Mouse (Mus musculus) small intestine, adult 2 months (tissue): ENCODE measurements around the gene Kat6b. TPM values are rescaled to one million over a fixed set of nuclear protein-coding genes. Genes with fewer than 3 reads are reported as not detected.

Experiments used
- H3K27ac ChIP-seq: fragments of 200-500 bp; 2 replicates; pipeline ENCODE4 v1.5.1; 2012; ENCODE audit warnings: low read depth, low read length, control low read depth, inconsistent platforms; ENCODE audit not compliant: insufficient read depth
- H3K27me3 ChIP-seq: fragments of 200-500 bp; 2 replicates; pipeline ENCODE4 v1.6.1; 2012; ENCODE audit warnings: mild to moderate bottlenecking, moderate library complexity, low read length, inconsistent platforms; ENCODE audit not compliant: control insufficient read depth, insufficient read depth
- H3K36me3 ChIP-seq: fragments of 200-500 bp; 2 replicates; pipeline ENCODE4 v1.6.1; 2012; ENCODE audit warnings: mild to moderate bottlenecking, low read length, control low read depth, inconsistent platforms; ENCODE audit not compliant: control insufficient read depth, insufficient read depth
- H3K4me1 ChIP-seq: fragments of 200-500 bp; 2 replicates; pipeline ENCODE4 v1.6.1; 2012; ENCODE audit warnings: low read length, inconsistent platforms, mixed read lengths; ENCODE audit not compliant: control insufficient read depth, insufficient read depth, insufficient read length
- H3K4me3 ChIP-seq: fragments of 200-500 bp; 2 replicates; pipeline ENCODE4 v1.5.1; 2012; ENCODE audit warnings: low read depth, mild to moderate bottlenecking, control low read depth, inconsistent platforms, low read length, moderate library complexity
- CTCF ChIP-seq: fragments of 200-500 bp; IDR thresholded peaks from 2 replicates; pipeline ENCODE4 v1.5.1; 2012; ENCODE audit warnings: low read depth, mild to moderate bottlenecking, control low read depth, inconsistent platforms, low read length, moderate library complexity, mixed read lengths; ENCODE audit not compliant: insufficient replicate concordance, insufficient read length; ENCODE audit errors: extremely low read depth
- POLR2A ChIP-seq: fragments of 200-500 bp; IDR thresholded peaks from 2 replicates; pipeline ENCODE4 v1.6.1; 2012; ENCODE audit warnings: low read depth, mild to moderate bottlenecking, control low read depth, inconsistent platforms, low read length, moderate library complexity
- WGBS: fragments of 180-500 bp; shearing (Covaris S2); methylation state at CpG from one replicate; pipeline ENCODE4 v1.1.7; 2018; 5-methylcytosine and 5-hydroxymethylcytosine counted together
- polyA plus RNA-seq: library from polyadenylated mRNA; depleted of rRNA; stranded (reverse); fragments of >200 nt; gene quantifications from 2 replicates; pipeline ENCODE4 v1.2.3, GENCODE M21; 2012

Gene Kat6b
- polyA plus RNA-seq, 1 experiment = 8.3 TPM

DNA sequence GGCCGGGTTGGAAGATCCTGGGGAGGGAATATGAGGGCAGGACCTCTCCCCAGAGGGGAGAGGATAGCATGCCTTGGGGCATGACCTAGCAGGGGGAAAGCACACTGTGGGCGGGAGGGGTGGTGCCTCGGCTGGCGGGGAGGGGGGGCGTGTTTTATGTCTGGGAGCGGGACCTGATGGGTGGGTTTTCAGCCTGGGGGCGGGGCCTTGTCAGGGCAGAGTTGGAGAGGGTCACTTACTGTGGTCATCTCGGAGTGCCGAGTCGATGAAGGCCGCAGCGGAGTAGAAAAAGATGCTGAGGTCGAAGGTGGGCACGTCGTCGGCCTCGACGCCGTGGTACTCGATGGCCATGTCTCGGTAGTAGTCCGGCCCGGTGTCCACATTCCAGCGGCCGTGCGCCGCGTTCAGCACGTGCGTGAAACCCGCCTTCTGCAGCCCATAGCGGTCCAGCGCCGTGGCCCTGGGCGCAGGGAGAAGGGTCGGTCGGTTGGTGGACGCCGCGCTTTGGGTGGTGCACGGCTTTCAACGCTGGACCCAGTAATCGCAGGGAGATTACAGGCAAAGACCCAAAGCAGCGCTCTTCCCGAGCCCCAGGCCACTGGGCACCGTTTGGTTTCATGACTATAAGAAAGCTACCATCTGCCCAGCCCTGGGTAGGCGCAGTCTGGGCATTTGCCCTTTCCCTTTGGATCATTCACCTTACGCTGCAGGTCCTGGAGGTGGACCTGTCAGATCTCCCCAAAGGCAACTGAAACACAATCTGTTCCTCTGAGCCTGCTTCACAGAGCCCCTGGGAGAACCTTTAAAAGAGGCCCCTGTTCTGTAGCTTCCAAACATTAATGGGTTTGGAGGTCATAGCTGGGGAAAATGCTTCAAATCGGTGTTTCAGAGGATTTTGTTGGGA is 205.4 kb downstream of the Kat6b start:
- no peak for TF ChIP-seq CTCF
- WGBS = 18% methylated on average over 49 of the region's 49 CpGs
- Histone ChIP-seq H3K36me3 (no peaks in the 10 kb centered on the region), H3K27me3 (no peaks in the 10 kb centered on the region), H3K4me3 (peak overlapping the region; percentile 20), H3K27ac (no peak overlapping the region), H3K4me1 (peaks cover 3% of the 10 kb centered on the region; the same call in 1 of the 2 replicates)

DNA sequence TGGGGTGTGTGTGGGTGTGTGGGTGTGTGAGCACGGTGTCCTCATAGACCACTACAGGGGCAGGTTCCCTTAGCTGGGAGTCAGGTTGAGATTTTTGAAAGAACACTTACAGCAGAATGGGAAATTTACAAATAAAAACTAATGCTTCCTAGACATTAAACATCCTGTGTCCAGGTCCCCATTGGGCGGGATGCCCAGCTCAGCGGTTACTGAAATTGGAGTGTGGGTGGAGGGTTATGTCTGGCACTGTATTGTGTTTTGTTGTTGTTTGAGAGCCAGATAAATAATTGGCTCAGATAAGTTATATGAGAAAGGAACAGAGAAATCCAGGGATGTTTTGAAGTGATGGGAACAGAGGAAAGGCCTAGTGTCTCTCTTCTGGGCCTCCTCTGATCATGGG is 209.8 kb downstream of the Kat6b start:
- TF ChIP-seq CTCF (no peak), POLR2A (no peak)
- H3K4me1 ChIP-seq = peaks cover 3% of the 10 kb centered on the region; the same call in 1 of the 2 replicates
- no peaks in the 10 kb centered on the region for H3K27me3 ChIP-seq
- no peaks in the 10 kb centered on the region for H3K36me3 ChIP-seq
- WGBS = 78% methylated on average over 3 of the region's 3 CpGs
- no peak overlapping the region for H3K4me3 ChIP-seq
- no peak overlapping the region for H3K27ac ChIP-seq

DNA sequence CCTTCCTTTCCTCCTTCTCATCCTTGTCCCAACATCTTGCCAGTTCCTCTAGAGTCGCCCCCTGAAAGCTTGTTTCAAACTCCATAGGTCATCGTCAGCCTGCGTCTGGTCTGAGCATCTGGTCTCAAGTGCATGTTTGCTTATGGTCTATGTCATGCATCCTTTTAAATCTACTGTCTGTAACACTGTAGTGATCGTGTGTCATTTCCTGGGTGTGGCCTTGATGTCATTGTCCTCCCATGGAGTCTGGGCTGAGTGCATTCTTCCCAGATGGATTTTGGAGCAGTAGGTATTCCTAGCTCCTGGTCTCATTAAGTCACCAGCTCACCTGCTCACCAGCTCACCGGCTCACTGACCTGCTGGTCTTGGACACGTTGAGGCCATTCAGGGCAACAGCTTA is 213.8 kb downstream of the Kat6b start:
- Histone ChIP-seq H3K36me3 (no peaks in the 10 kb centered on the region), H3K4me1 (no peaks in the 10 kb centered on the region), H3K27ac (no peak overlapping the region), H3K4me3 (no peak overlapping the region), H3K27me3 (no peaks in the 10 kb centered on the region)
- no peak for TF ChIP-seq CTCF
- TF ChIP-seq POLR2A = no peak
- WGBS = 64% methylated on average over 6 of the region's 6 CpGs

DNA sequence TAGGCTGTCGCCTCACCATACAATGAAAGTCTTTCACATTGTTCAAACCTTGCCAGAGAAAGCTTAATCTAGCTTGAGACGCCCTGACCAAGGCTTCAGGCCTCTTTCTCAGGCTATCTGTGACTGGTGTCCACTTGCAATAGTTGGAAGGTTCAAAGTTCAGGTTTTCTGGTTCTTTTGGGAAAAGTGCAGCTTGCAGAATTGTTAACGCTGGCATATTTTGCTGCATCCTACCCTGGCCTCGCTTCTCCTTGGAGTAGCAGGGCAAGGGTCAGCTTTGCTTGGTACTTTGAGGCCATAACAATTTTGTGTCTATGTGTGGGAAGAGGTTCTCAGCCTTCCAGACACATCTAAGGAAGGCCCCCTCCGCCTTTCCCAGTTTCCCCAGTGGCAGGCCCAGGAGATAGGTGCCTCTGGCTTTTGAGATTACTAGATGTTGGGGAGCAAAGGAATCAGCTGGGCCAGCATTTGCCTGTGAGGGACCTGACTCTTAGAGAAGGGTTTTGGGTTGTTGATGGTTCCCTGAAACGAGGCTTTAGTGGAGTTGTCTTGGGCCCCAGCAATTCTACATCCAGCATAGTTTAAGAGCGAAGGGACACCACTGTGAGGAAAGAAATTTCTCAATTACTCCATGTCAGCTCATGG is 215.1 kb downstream of the Kat6b start:
- H3K27me3 ChIP-seq = no peaks in the 10 kb centered on the region
- no peaks in the 10 kb centered on the region for H3K4me1 ChIP-seq
- H3K4me3 ChIP-seq = no peak overlapping the region
- TF ChIP-seq POLR2A (no peak), CTCF (no peak)
- 80% methylated on average over 7 of the region's 7 CpGs for WGBS
- no peaks in the 10 kb centered on the region for H3K36me3 ChIP-seq
- no peak overlapping the region for H3K27ac ChIP-seq

DNA sequence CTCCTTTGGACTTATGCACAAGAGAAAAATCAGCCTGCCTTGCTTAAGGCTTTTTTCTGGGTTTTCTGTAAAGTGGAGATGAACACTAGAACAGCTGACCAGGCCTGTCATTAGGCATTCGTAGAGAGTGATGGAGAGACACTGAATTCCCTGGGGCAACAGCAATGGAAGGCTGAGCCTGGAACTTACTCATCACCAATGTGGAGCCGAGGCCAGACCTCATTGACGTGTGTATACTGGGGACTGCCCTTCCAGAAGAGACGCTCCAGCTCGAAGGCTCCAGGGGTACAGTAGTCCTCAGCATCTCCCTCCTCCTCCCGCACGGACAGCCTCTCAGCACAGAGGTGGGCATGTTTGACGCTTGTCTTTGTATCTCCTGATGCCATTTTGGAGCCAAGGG is 221.5 kb downstream of the Kat6b start:
- Histone ChIP-seq H3K27ac (no peak overlapping the region), H3K36me3 (no peaks in the 10 kb centered on the region), H3K27me3 (no peaks in the 10 kb centered on the region), H3K4me3 (no peak overlapping the region), H3K4me1 (no peaks in the 10 kb centered on the region)
- WGBS = 90% methylated on average over 8 of the region's 8 CpGs
- TF ChIP-seq CTCF (no peak), POLR2A (no peak)

DNA sequence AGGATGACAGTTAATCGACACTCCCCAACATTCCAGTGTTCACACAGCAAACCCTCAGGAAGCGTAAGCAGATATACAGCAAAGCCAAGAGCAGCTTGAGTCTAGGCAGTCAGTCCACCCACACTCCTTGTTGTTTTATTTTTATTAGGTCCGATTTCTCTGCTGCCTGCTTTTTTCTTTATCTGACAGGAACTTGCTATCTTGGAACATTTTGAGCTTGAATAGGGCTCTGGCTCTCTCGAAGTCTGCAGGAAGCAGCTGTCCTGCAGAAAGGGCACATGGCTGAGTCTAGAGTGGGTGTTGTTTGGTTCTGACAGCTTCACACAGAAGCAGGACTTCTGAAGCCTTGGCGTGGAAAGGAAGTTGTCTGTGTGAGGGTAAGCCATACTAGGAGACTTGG is 222.0 kb downstream of the Kat6b start:
- H3K4me3 ChIP-seq = no peak overlapping the region
- H3K4me1 ChIP-seq = no peaks in the 10 kb centered on the region
- WGBS = 59% methylated on average over 5 of the region's 5 CpGs
- no peaks in the 10 kb centered on the region for H3K27me3 ChIP-seq
- no peaks in the 10 kb centered on the region for H3K36me3 ChIP-seq
- H3K27ac ChIP-seq = no peak overlapping the region
- TF ChIP-seq CTCF (no peak), POLR2A (no peak)

DNA sequence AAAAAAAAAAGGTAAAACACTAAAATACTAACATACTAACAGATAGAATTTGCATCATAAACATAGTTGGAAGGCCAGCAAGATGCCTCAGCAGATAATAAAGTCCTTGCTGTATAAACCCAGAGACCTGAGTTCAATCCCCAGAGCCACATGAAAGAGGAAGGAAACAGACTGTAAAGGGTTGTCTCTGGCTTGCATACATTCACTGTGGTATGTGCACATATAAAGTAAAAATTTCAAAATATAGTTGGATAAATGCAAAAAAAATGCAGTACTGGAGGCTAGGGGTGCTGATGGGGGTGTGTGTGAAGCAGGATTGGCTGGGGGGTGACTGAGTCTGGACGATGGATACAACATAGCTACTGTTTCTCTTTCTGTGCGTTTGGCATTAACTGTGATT is 224.2 kb downstream of the Kat6b start:
- Histone ChIP-seq H3K27me3 (no peaks in the 10 kb centered on the region), H3K36me3 (no peaks in the 10 kb centered on the region), H3K4me1 (no peaks in the 10 kb centered on the region), H3K27ac (no peak overlapping the region), H3K4me3 (no peak overlapping the region)
- 79% methylated on average over 2 of the region's 2 CpGs for WGBS
- TF ChIP-seq POLR2A (no peak), CTCF (no peak)
